Mouse (Mus musculus): ENCODE data around the gene Ppard.

DNA sequence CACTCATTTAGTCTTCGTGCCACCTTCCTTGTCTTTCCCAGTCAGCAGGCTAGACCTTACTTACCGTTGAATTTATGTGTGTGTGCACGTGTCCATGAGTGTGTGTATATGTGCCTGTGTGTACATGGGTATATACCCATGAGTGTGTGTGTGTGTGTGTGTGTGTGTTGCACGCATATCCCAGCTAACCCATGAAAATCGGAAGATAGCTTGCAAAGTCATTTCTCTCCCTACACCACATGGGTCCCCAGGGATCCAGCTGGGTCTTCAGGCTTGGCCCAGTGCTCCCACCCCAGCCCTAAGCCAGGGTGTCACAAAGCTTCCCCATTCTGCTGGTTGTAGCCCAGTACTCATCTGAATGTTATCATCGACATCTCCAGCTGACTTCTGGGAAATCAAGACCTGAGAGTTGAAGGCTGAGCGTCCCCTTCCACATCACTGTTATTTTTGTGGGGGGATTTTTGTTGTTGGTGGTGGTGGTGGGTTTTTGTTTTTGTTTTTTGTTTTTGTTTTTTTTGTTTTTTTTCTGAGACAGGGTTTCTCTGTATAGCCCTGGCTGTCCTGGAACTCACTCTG lies 49.5 kb downstream of the Ppard start:
- no peak for TF ChIP-seq CTCF (IDR thresholded peaks at IDR 0.05; ENCODE audit: borderline replicate concordance, extremely low read depth, insufficient read depth, insufficient read length)
- no peak for TF ChIP-seq POLR2A (IDR thresholded peaks at IDR 0.05; ENCODE audit: borderline replicate concordance, extremely low read depth, insufficient read depth, insufficient read length, poor library complexity, severe bottlenecking)

Measured in brain, embryonic 14.5 days (tissue).